Mouse (Mus musculus) MEL (cell line): ENCODE data around the gene Rnf24. TPM values are rescaled to one million over a fixed set of nuclear protein-coding genes. Genes with fewer than 3 reads are reported as not detected.

ENCODE experiments used
- DNase-seq: peaks from one replicate; pipeline ENCODE4 v3.0.0; 2011; ENCODE audit warnings: low read depth, low spot score
- H3K27ac ChIP-seq: 2 replicates; pipeline ENCODE4 v1.5.1; 2012; ENCODE audit warnings: low read depth, mild to moderate bottlenecking, control low read depth, low read length, moderate library complexity; ENCODE audit not compliant: control insufficient read depth
- H3K27me3 ChIP-seq, 2 experiments: fragments of 150-350 bp in 1 of 2; sonication (generic) in 1 of 2; 2 replicates each; pipeline ENCODE4 v1.6.1; 2012; ENCODE audit warnings: low read length in 2 of 2, mild to moderate bottlenecking in 2 of 2, improper control_type of control experiment in 1 of 2, moderate library complexity in 1 of 2; ENCODE audit not compliant: insufficient read depth in 2 of 2, control insufficient read depth in 1 of 2
- H3K36me3 ChIP-seq, 2 experiments: 2 replicates each; pipeline ENCODE4 v1.6.1; 2012 to 2014; ENCODE audit warnings: low read length in 2 of 2, improper control_type of control experiment in 1 of 2, inconsistent platforms in 1 of 2, mild to moderate bottlenecking in 1 of 2; ENCODE audit not compliant: insufficient read depth in 2 of 2, control insufficient read depth in 1 of 2
- H3K4me1 ChIP-seq, 2 experiments: fragments of 150-350 bp in 1 of 2; sonication (generic) in 1 of 2; 2 replicates each; pipeline ENCODE4 v1.6.1; 2012; ENCODE audit warnings: low read length in 2 of 2, improper control_type of control experiment in 1 of 2, mild to moderate bottlenecking in 1 of 2; ENCODE audit not compliant: insufficient read depth in 2 of 2, control insufficient read depth in 1 of 2
- H3K4me3 ChIP-seq, 2 experiments: fragments of 150-350 bp in 1 of 2; sonication (generic) in 1 of 2; 2 replicates each; pipeline ENCODE4 v1.5.1; 2012; ENCODE audit warnings: low read depth in 2 of 2, low read length in 2 of 2, mild to moderate bottlenecking in 2 of 2, moderate library complexity in 2 of 2, control low read depth in 1 of 2, improper control_type of control experiment in 1 of 2; ENCODE audit not compliant: control insufficient read depth in 1 of 2, insufficient read depth in 1 of 2
- H3K79me2 ChIP-seq: 2 replicates; pipeline ENCODE4 v1.6.1; 2012; ENCODE audit warnings: mild to moderate bottlenecking, low read length, moderate library complexity; ENCODE audit not compliant: control insufficient read depth, poor library complexity, insufficient read depth
- H3K9ac ChIP-seq: 2 replicates; pipeline ENCODE4 v1.6.1; 2012; ENCODE audit warnings: low read depth, mild to moderate bottlenecking, control low read depth, low read length, moderate library complexity; ENCODE audit not compliant: control insufficient read depth, poor library complexity, severe bottlenecking
- H3K9me3 ChIP-seq: fragments of 150-350 bp; sonication (generic); replicated peaks from 2 replicates; pipeline ENCODE4 v1.6.1; 2012; ENCODE audit warnings: mild to moderate bottlenecking, low read length, improper control_type of control experiment, moderate library complexity; ENCODE audit not compliant: insufficient read depth
- CHD1 ChIP-seq: IDR thresholded peaks from 2 replicates; pipeline ENCODE4 v1.6.1; 2012; ENCODE audit warnings: low read depth, mild to moderate bottlenecking, inconsistent platforms, low read length, improper control_type of control experiment
- CHD2 ChIP-seq: IDR thresholded peaks from 2 replicates; pipeline ENCODE4 v1.6.1; 2011; ENCODE audit warnings: low read length, improper control_type of control experiment
- CTCF ChIP-seq, 3 experiments: IDR thresholded peaks in 2 of 3; conservative IDR thresholded peaks in 1 of 3; 2 replicates each; pipeline ENCODE4 v1.5.1; 2011 to 2012; ENCODE audit warnings: low read length in 3 of 3, low read depth in 2 of 3, mild to moderate bottlenecking in 2 of 3, improper control_type of control experiment in 1 of 3, inconsistent platforms in 1 of 3, mixed read lengths in 1 of 3, moderate library complexity in 1 of 3; ENCODE audit not compliant: control insufficient read depth in 1 of 3, insufficient read depth in 1 of 3, poor library complexity in 1 of 3, severe bottlenecking in 1 of 3
- E2F4 ChIP-seq: IDR thresholded peaks from 2 replicates; pipeline ENCODE4 v1.6.1; 2011; ENCODE audit warnings: low read depth, low read length, improper control_type of control experiment, borderline replicate concordance
- EP300 ChIP-seq, 2 experiments: IDR thresholded peaks; 2 replicates each; pipeline ENCODE4 v1.6.1; 2011; ENCODE audit warnings: improper control_type of control experiment in 2 of 2, low read length in 2 of 2, low read depth in 1 of 2, mild to moderate bottlenecking in 1 of 2
- GATA1 ChIP-seq: IDR thresholded peaks from 2 replicates; pipeline ENCODE4 v1.6.1; 2011; ENCODE audit warnings: low read depth, low read length, improper control_type of control experiment
- HCFC1 ChIP-seq: IDR thresholded peaks from 2 replicates; pipeline ENCODE4 v1.6.1; 2012; ENCODE audit warnings: low read depth, mild to moderate bottlenecking, inconsistent platforms, low read length, improper control_type of control experiment, moderate library complexity
- KAT2A ChIP-seq: conservative IDR thresholded peaks from 2 replicates; pipeline ENCODE4 v1.6.1; 2012; ENCODE audit warnings: low read depth, low read length, improper control_type of control experiment, inconsistent platforms
- MAFK ChIP-seq: IDR thresholded peaks from 2 replicates; pipeline ENCODE4 v1.6.1; 2011; ENCODE audit warnings: low read depth, mild to moderate bottlenecking, low read length, improper control_type of control experiment, borderline replicate concordance
- MAX ChIP-seq: IDR thresholded peaks from 2 replicates; pipeline ENCODE4 v1.6.1; 2011; ENCODE audit warnings: low read length, improper control_type of control experiment
- MXI1 ChIP-seq: IDR thresholded peaks from 2 replicates; pipeline ENCODE4 v1.6.1; 2011; ENCODE audit warnings: mild to moderate bottlenecking, low read depth, low read length, improper control_type of control experiment
- MYB ChIP-seq: IDR thresholded peaks from 2 replicates; pipeline ENCODE4 v1.6.1; 2011; ENCODE audit warnings: mild to moderate bottlenecking, low read depth, low read length, improper control_type of control experiment
- NELFE ChIP-seq: IDR thresholded peaks from 2 replicates; pipeline ENCODE4 v1.6.1; 2011; ENCODE audit warnings: low read depth, low read length, improper control_type of control experiment
- NRF1 ChIP-seq: IDR thresholded peaks from 2 replicates; pipeline ENCODE4 v1.6.1; 2014; ENCODE audit warnings: low read depth, mild to moderate bottlenecking, inconsistent platforms, low read length, improper control_type of control experiment, moderate library complexity; ENCODE audit not compliant: poor library complexity, insufficient read depth, severe bottlenecking
- POLR2A ChIP-seq, 2 experiments: IDR thresholded peaks; 2 replicates each; pipeline ENCODE4 v1.6.1; 2011 to 2012; ENCODE audit warnings: low read length in 2 of 2, mild to moderate bottlenecking in 2 of 2, control low read depth in 1 of 2, improper control_type of control experiment in 1 of 2, low read depth in 1 of 2, moderate library complexity in 1 of 2; ENCODE audit not compliant: control insufficient read depth in 1 of 2, insufficient read depth in 1 of 2, poor library complexity in 1 of 2
- POLR2AphosphoS2 ChIP-seq: IDR thresholded peaks from 2 replicates; pipeline ENCODE4 v1.6.1; 2011; ENCODE audit warnings: low read length, improper control_type of control experiment
- POLR2AphosphoS5 ChIP-seq: IDR thresholded peaks from 2 replicates; pipeline ENCODE4 v1.6.1; 2012; ENCODE audit warnings: low read depth, borderline replicate concordance, mild to moderate bottlenecking, inconsistent platforms, low read length, moderate library complexity, mixed read lengths
- RAD21 ChIP-seq: IDR thresholded peaks from 2 replicates; pipeline ENCODE4 v1.6.1; 2011; ENCODE audit warnings: mild to moderate bottlenecking, low read depth, low read length, improper control_type of control experiment
- SIN3A ChIP-seq: IDR thresholded peaks from 2 replicates; pipeline ENCODE4 v1.6.1; 2012; ENCODE audit warnings: low read length, improper control_type of control experiment, inconsistent platforms
- TAL1 ChIP-seq: IDR thresholded peaks from 2 replicates; pipeline ENCODE4 v1.6.1; 2012; ENCODE audit warnings: mild to moderate bottlenecking, inconsistent platforms, low read length, moderate library complexity, mixed read lengths
- TBP ChIP-seq: IDR thresholded peaks from 2 replicates; pipeline ENCODE4 v1.8.0; 2011; ENCODE audit warnings: low read depth, low read length, improper control_type of control experiment
- UBTF ChIP-seq: IDR thresholded peaks from 2 replicates; pipeline ENCODE4 v1.6.1; 2012; ENCODE audit warnings: low read depth, mild to moderate bottlenecking, inconsistent platforms, low read length, improper control_type of control experiment, moderate library complexity, borderline replicate concordance; ENCODE audit not compliant: insufficient read depth
- USF2 ChIP-seq, 2 experiments: IDR thresholded peaks; 2 replicates each; pipeline ENCODE4 v1.6.1; 2011 to 2012; ENCODE audit warnings: improper control_type of control experiment in 2 of 2, low read length in 2 of 2, borderline replicate concordance in 1 of 2, inconsistent platforms in 1 of 2, low read depth in 1 of 2, mild to moderate bottlenecking in 1 of 2; ENCODE audit not compliant: insufficient read depth in 1 of 2
- ZKSCAN1 ChIP-seq: IDR thresholded peaks from 2 replicates; pipeline ENCODE4 v1.6.1; 2012; ENCODE audit warnings: low read depth, mild to moderate bottlenecking, inconsistent platforms, low read length, improper control_type of control experiment, moderate library complexity
- ZMIZ1 ChIP-seq: IDR thresholded peaks from 2 replicates; pipeline ENCODE4 v1.6.1; 2012; ENCODE audit warnings: low read depth, mild to moderate bottlenecking, inconsistent platforms, low read length, improper control_type of control experiment, moderate library complexity
- ZNF384 ChIP-seq: IDR thresholded peaks from 2 replicates; pipeline ENCODE4 v1.6.1; 2012; ENCODE audit warnings: low read depth, mild to moderate bottlenecking, inconsistent platforms, low read length, improper control_type of control experiment
- polyA plus RNA-seq, 2 experiments: library from polyadenylated mRNA; stranded (reverse) in 1 of 2; unstranded in 1 of 2; fragments of >175 nt in 1 of 2; fragments of >200 nt in 1 of 2; gene quantifications; 2 replicates each; pipeline versions ENCODE4 v1.2.1 to v1.2.4; 2012; ENCODE audit warnings: low replicate concordance in 2 of 2, low read depth in 1 of 2; ENCODE audit not compliant: insufficient read length in 2 of 2, insufficient read depth in 1 of 2, missing spikeins in 1 of 2
- total RNA-seq: library from RNA; depleted of rRNA; stranded (reverse); fragments of 300-350 nt; gene quantifications from 2 replicates; pipeline ENCODE4 v1.2.3, GENCODE M21; 2012

Gene Rnf24
- total and polyA plus RNA-seq, 3 experiments, result 0.73 to 2.9 TPM; not detected in 1

GRCm38 (mm10) chr2:131262213-131262672, 90.4 kb downstream of the Rnf24 start, which contains the start of gene Pank2 (continued):
- TF ChIP-seq GATA1 (no peak), NELFE (peak; percentile 91), CHD2 (peak; percentile 44; the same call in 1 of the 2 replicates)

- Histone ChIP-seq H3K36me3 (peaks cover 0 to 35% of the 10 kb centered on the region in 2 experiments; a peak in 2 of 4 replicates), H3K79me2 (peaks cover 26% of the 10 kb centered on the region), H3K27ac (peak overlapping the region; percentile 77), H3K4me1 (peaks cover 12 to 40% of the 10 kb centered on the region in 2 experiments), H3K27me3 (no peaks in the 10 kb centered on the region), H3K9me3 (no peaks in the 10 kb centered on the region), H3K4me3 (peak overlapping the region; percentile 68 to 90), H3K9ac (peak overlapping the region; percentile 90)
- no peak for DNase-seq
- TF ChIP-seq MXI1 (peak; percentile 46; the same call in 1 of the 2 replicates), ZMIZ1 (no peak)
Measured at GRCm38 (mm10) chr2:131261481-131262212, 91.0 kb downstream of the Rnf24 start.

- H3K4me1 ChIP-seq, result peaks cover 12 to 40% of the 10 kb centered on the region in 2 experiments
- H3K4me3 ChIP-seq, result peak overlapping the region; percentile 2 to 23; a peak in 1 of 4 replicates
- peaks cover 0 to 35% of the 10 kb centered on the region in 2 experiments; a peak in 2 of 4 replicates for H3K36me3 ChIP-seq
- H3K79me2 ChIP-seq, result peaks cover 26% of the 10 kb centered on the region
- no peaks in the 10 kb centered on the region for H3K27me3 ChIP-seq
- no peaks in the 10 kb centered on the region for H3K9me3 ChIP-seq
- H3K27ac ChIP-seq, result peak overlapping the region; percentile 63
- DNase-seq, result peak; percentile 69
- peak overlapping the region; percentile 90 for H3K9ac ChIP-seq
- TF ChIP-seq SIN3A (peak; percentile 80), RAD21 (no peak), ZNF384 (no peak), ZKSCAN1 (0 out of 2 replicates have a peak, but pooled peaks have one; percentile 24), TBP (0 out of 2 replicates have a peak, but pooled peaks have one; percentile 49), MYB (0 out of 2 replicates have a peak, but pooled peaks have one; percentile 8), HCFC1 (peak; percentile 32; the same call in 1 of the 2 replicates), EP300 (IDR thresholded peaks at IDR 0.05; ENCODE audit: low read depth in 1 of 2, low read length in 2 of 2) (peak; percentile 70 to 78; a peak in 3 of 4 replicates), NRF1 (no peak), CTCF (IDR thresholded peaks at IDR 0.05 in 2 of 3, conservative IDR thresholded peaks at IDR 0.05 in 1 of 3; ENCODE audit: control insufficient read depth in 1 of 3, insufficient read depth in 1 of 3, low read depth in 2 of 3, low read length in 3 of 3, poor library complexity in 1 of 3, severe bottlenecking in 1 of 3) (no peak), USF2 (IDR thresholded peaks at IDR 0.05; ENCODE audit: borderline replicate concordance in 1 of 2, insufficient read depth in 1 of 2, low read depth in 1 of 2, low read length in 2 of 2) (no peak), POLR2A (IDR thresholded peaks at IDR 0.05; ENCODE audit: control insufficient read depth in 1 of 2, insufficient read depth in 1 of 2, low read depth in 1 of 2, low read length in 2 of 2, poor library complexity in 1 of 2) (0 out of 4 replicates have a peak, but pooled peaks of 1 of the 2 experiments have one; percentile 20), MAFK (no peak), TAL1 (no peak), KAT2A (no peak), POLR2AphosphoS5 (no peak), MAX (peak; percentile 63), ZMIZ1 (no peak), E2F4 (no peak), POLR2AphosphoS2 (no peak), UBTF (no peak), CHD1 (no peak)
Measured at GRCm38 (mm10) chr2:131260544-131261307, 92.0 kb downstream of the Rnf24 start.
